In genomic region chr1:93769901-93770300, GRCm38 (mm10) we compare ENCODE assay signal across 20 mouse cellular contexts.
"Had no signal": no experiment of that assay in that cellular context is flagged by ENCODE, and none has a peak within 500 bp of the region (broad histone marks: within the 10 kb centered on the region; RNA-seq: fewer than 3 reads in every experiment).

No protein-coding gene starts in this region.

- H3K4me1 ChIP-seq: limb, embryonic 10.5 days; limb, embryonic 13.5 days; midbrain, embryonic 12.5 days; midbrain, embryonic 15.5 days; neural tube, embryonic 13.5 days; stomach, embryonic 15.5 days had no signal

- H3K4me3 ChIP-seq: limb, embryonic 10.5 days; limb, embryonic 13.5 days; liver, embryonic 12.5 days; liver, embryonic 15.5 days; midbrain, embryonic 12.5 days; midbrain, embryonic 15.5 days; myocyte; neural tube, embryonic 13.5 days; stomach, embryonic 15.5 days had no signal

- H3K27me3 ChIP-seq: limb, embryonic 13.5 days; liver, embryonic 12.5 days; liver, embryonic 15.5 days; midbrain, embryonic 12.5 days; midbrain, embryonic 15.5 days; neural tube, embryonic 13.5 days; stomach, embryonic 15.5 days had no signal

- H3K27ac ChIP-seq: limb, embryonic 10.5 days; limb, embryonic 13.5 days; liver, embryonic 12.5 days; liver, embryonic 15.5 days; macrophage; midbrain, embryonic 12.5 days; midbrain, embryonic 15.5 days; neural tube, embryonic 13.5 days; stomach, embryonic 15.5 days had no signal

- DNase-seq: kidney, adult 18-20 months; kidney, adult 9 months; kidney, postnatal 14 days; kidney, postnatal 4 days; liver; retina, postnatal 1 day; right cerebral cortex, postnatal 25 days; spleen, adult 18-20 months; thymus, postnatal 36 days had no signal

- H3K4me2 ChIP-seq: limb, embryonic 13.5 days; liver, embryonic 12.5 days; liver, embryonic 15.5 days; midbrain, embryonic 12.5 days; midbrain, embryonic 15.5 days; neural tube, embryonic 13.5 days; stomach, embryonic 15.5 days had no signal

- H3K9ac ChIP-seq: limb, embryonic 13.5 days; liver, embryonic 12.5 days; liver, embryonic 15.5 days; midbrain, embryonic 12.5 days; midbrain, embryonic 15.5 days; neural tube, embryonic 13.5 days; stomach, embryonic 15.5 days had no signal

- ATAC-seq: intestine, embryonic 16.5 days; liver, embryonic 12.5 days; midbrain, embryonic 15.5 days had no signal

- H3K9me3 ChIP-seq: limb, embryonic 10.5 days; limb, embryonic 13.5 days; liver, embryonic 12.5 days; liver, embryonic 15.5 days; midbrain, embryonic 12.5 days; midbrain, embryonic 15.5 days; neural tube, embryonic 13.5 days; stomach, embryonic 15.5 days had no signal
